Mouse (Mus musculus) heart, postnatal 0 days (tissue): Measurements from ENCODE around the gene Maml2. TPM values are rescaled to one million over a fixed set of nuclear protein-coding genes. Genes with fewer than 3 reads are reported as not detected.
A peak's percentile ranks its signal among the peaks of the same experiment; 100 is the strongest.

Experiments used
- ATAC-seq: fragments of 200-750 bp; cut with Nextera tagmentation; 2 replicates; pipeline ENCODE4 v1.8.0; 2017; ENCODE audit warnings: low read depth, moderate number of reproducible peaks, moderate library complexity; ENCODE audit not compliant: insufficient read depth
- DNase-seq: peaks from one replicate; pipeline ENCODE4 v3.0.0-alpha.2; 2016; ENCODE audit warnings: low spot score
- H3K27ac ChIP-seq: fragments of 300-500 bp; sonication (generic); 2 replicates; pipeline ENCODE4 v1.5.1; 2014; ENCODE audit warnings: low read depth, mild to moderate bottlenecking
- H3K27me3 ChIP-seq: fragments of 300-500 bp; sonication (generic); 2 replicates; pipeline ENCODE4 v1.6.1; 2014; ENCODE audit warnings: low read length, mixed read lengths; ENCODE audit not compliant: control insufficient read depth, insufficient read depth
- H3K36me3 ChIP-seq: fragments of 300-500 bp; sonication (generic); replicated peaks from 2 replicates; pipeline ENCODE4 v1.6.1; 2014; ENCODE audit warnings: low read length, mixed read lengths; ENCODE audit not compliant: control insufficient read depth, insufficient read depth
- H3K4me1 ChIP-seq: fragments of 300-500 bp; sonication (generic); 2 replicates; pipeline ENCODE4 v1.6.1; 2014; ENCODE audit warnings: antibody characterized with exemption; ENCODE audit not compliant: control insufficient read depth, insufficient read depth
- H3K4me2 ChIP-seq: fragments of 300-500 bp; sonication (generic); 2 replicates; pipeline ENCODE4 v1.6.1; 2014; ENCODE audit warnings: low read depth, mild to moderate bottlenecking, low read length, moderate library complexity
- H3K4me3 ChIP-seq: fragments of 300-500 bp; sonication (generic); 2 replicates; pipeline ENCODE4 v1.5.1; 2014; ENCODE audit warnings: low read depth, low read length
- H3K9ac ChIP-seq: fragments of 300-500 bp; sonication (generic); replicated peaks from 2 replicates; pipeline ENCODE4 v1.6.1; 2014; ENCODE audit warnings: low read depth, low read length, mixed read lengths
- H3K9me3 ChIP-seq: fragments of 300-500 bp; sonication (generic); replicated peaks from 2 replicates; pipeline ENCODE4 v1.6.1; 2016; ENCODE audit warnings: low read length; ENCODE audit not compliant: control insufficient read depth
- CTCF ChIP-seq: IDR thresholded peaks from 2 replicates; pipeline ENCODE4 v1.5.1; 2016; ENCODE audit warnings: antibody characterized with exemption, control low read depth, low read depth
- EP300 ChIP-seq: IDR thresholded peaks from 2 replicates; pipeline ENCODE4 v1.6.1; 2016; ENCODE audit warnings: antibody characterized with exemption, low read depth
- WGBS: fragments of 180-500 bp; shearing (Covaris S2); extraction: QIAGEN DNeasy Blood & Tissue Kit; methylation state at CpG from one replicate; pipeline ENCODE4 v1.1.7; 2014; 5-methylcytosine and 5-hydroxymethylcytosine counted together
- polyA plus RNA-seq: library from polyadenylated mRNA; unstranded; fragments of >200 nt; fragmentation: Nextera tagmentation; extraction: Ambion mirVana; gene quantifications from 2 replicates; pipeline ENCODE4 v1.2.1, GENCODE M21; 2015
- total RNA-seq: library from RNA; depleted of rRNA; stranded (reverse); fragments of >200 nt; gene quantifications from 2 replicates; pipeline ENCODE4 v1.2.3, GENCODE M21; 2014; ENCODE audit warnings: low replicate concordance

Gene Maml2
- total and polyA plus RNA-seq, 2 experiments from 2014 or later, result 6.0 to 7.0 TPM

GRCm38 (mm10) chr9:13429477-13430125 is 131.8 kb downstream of the Maml2 start:
- TF ChIP-seq CTCF (no peak), EP300 (no peak)
- H3K27ac ChIP-seq, result 0 out of 2 replicates have a peak overlapping the region, but pooled peaks have one; percentile 1

GRCm38 (mm10) chr9:13430302-13430701 is 132.5 kb downstream of the Maml2 start:
- 31% methylated on average over 6 of the region's 6 CpGs for WGBS
- Histone ChIP-seq H3K9ac (no peak overlapping the region), H3K27ac (peak overlapping the region; percentile 66), H3K4me2 (no peak overlapping the region), H3K4me3 (no peak overlapping the region), H3K9me3 (no peaks in the 10 kb centered on the region), H3K4me1 (peaks cover 31% of the 10 kb centered on the region), H3K27me3 (no peaks in the 10 kb centered on the region), H3K36me3 (no peaks in the 10 kb centered on the region)
- ATAC-seq (peak; percentile 65), DNase-seq (peak; percentile 82)
- TF ChIP-seq EP300, result peak; percentile 60; the same call in 1 of the 2 replicates
- no peak for TF ChIP-seq CTCF

More at GRCm38 (mm10) chr9:13429477-13430125, 131.8 kb downstream of the Maml2 start:
- Histone ChIP-seq H3K9me3 (no peaks in the 10 kb centered on the region), H3K4me2 (no peak overlapping the region), H3K36me3 (no peaks in the 10 kb centered on the region), H3K27me3 (no peaks in the 10 kb centered on the region), H3K4me3 (no peak overlapping the region), H3K9ac (no peak overlapping the region), H3K4me1 (peaks cover 36% of the 10 kb centered on the region)
- WGBS, result 53% methylated on average over 2 of the region's 2 CpGs
- no peak for ATAC-seq
- no peak for DNase-seq

- Histone ChIP-seq H3K9ac (no peak overlapping the region), H3K9me3 (no peaks in the 10 kb centered on the region), H3K4me3 (no peak overlapping the region), H3K4me2 (no peak overlapping the region), H3K27ac (peak overlapping the region; percentile 66), H3K27me3 (no peaks in the 10 kb centered on the region), H3K36me3 (no peaks in the 10 kb centered on the region), H3K4me1 (peaks cover 28% of the 10 kb centered on the region)
- ATAC-seq, result no peak
- no peak for DNase-seq
- TF ChIP-seq EP300 (no peak), CTCF (no peak)
Measured at GRCm38 (mm10) chr9:13430744-13431143, 133.0 kb downstream of the Maml2 start.

GRCm38 (mm10) chr9:13431646-13432045 is 133.9 kb downstream of the Maml2 start:
- Histone ChIP-seq H3K4me1 (peaks cover 19% of the 10 kb centered on the region; the same call in 1 of the 2 replicates), H3K4me3 (no peak overlapping the region), H3K9ac (no peak overlapping the region), H3K27me3 (no peaks in the 10 kb centered on the region), H3K36me3 (no peaks in the 10 kb centered on the region), H3K27ac (no peak overlapping the region), H3K9me3 (no peaks in the 10 kb centered on the region), H3K4me2 (no peak overlapping the region)
- no peak for ATAC-seq
- TF ChIP-seq EP300, result no peak
- TF ChIP-seq CTCF, result no peak
- 91% methylated on average over 3 of the region's 3 CpGs for WGBS
- DNase-seq, result no peak

GRCm38 (mm10) chr9:13433501-13434090 is 135.8 kb downstream of the Maml2 start:
- no peak overlapping the region for H3K9ac ChIP-seq
- H3K4me1 ChIP-seq, result peaks cover 11% of the 10 kb centered on the region; the same call in 1 of the 2 replicates
- DNase-seq (no peak), ATAC-seq (no peak)
- H3K9me3 ChIP-seq, result no peaks in the 10 kb centered on the region
- H3K27ac ChIP-seq, result no peak overlapping the region
- TF ChIP-seq EP300, result no peak
- no peak for TF ChIP-seq CTCF
- H3K4me3 ChIP-seq, result no peak overlapping the region
- no peak overlapping the region for H3K4me2 ChIP-seq
- H3K27me3 ChIP-seq, result no peaks in the 10 kb centered on the region
- WGBS, result 66% methylated on average over 6 of the region's 6 CpGs
- H3K36me3 ChIP-seq, result no peaks in the 10 kb centered on the region

- Histone ChIP-seq H3K4me1 (peaks cover 11% of the 10 kb centered on the region; the same call in 1 of the 2 replicates), H3K36me3 (no peaks in the 10 kb centered on the region), H3K9ac (no peak overlapping the region), H3K27ac (no peak overlapping the region), H3K4me2 (no peak overlapping the region), H3K9me3 (no peaks in the 10 kb centered on the region), H3K27me3 (no peaks in the 10 kb centered on the region), H3K4me3 (no peak overlapping the region)
- TF ChIP-seq CTCF, result no peak
- no peak for TF ChIP-seq EP300
- no peak for DNase-seq
- ATAC-seq, result no peak
- 62% methylated on average over 6 of the region's 6 CpGs for WGBS
Measured at GRCm38 (mm10) chr9:13440911-13441310, 143.2 kb downstream of the Maml2 start.
